Mouse (Mus musculus) heart, postnatal 0 days (tissue): ENCODE measurements around the gene Ano9.
A peak's percentile ranks its signal among the peaks of the same experiment; 100 is the strongest.

Experiments
- CTCF ChIP-seq: IDR thresholded peaks from 2 replicates; pipeline ENCODE4 v1.5.1; 2016; ENCODE audit warnings: antibody characterized with exemption, control low read depth, low read depth
- EP300 ChIP-seq: IDR thresholded peaks from 2 replicates; pipeline ENCODE4 v1.6.1; 2016; ENCODE audit warnings: antibody characterized with exemption, low read depth

- peak; percentile 72 for TF ChIP-seq CTCF
- no peak for TF ChIP-seq EP300
Measured at GRCm38 (mm10) chr7:141070058-141070862, 47.3 kb downstream of the Ano9 start.
